Mouse (Mus musculus) cerebellum, adult (tissue): ENCODE results near the gene Pip5k1b.

Source experiments
- ATAC-seq: cut with Nextera tagmentation; 2 replicates; pipeline ENCODE4 v1.9.2; 2017; ENCODE audit warnings: mild to moderate bottlenecking, moderate library complexity, mixed read lengths; ENCODE audit not compliant: insufficient number of reproducible peaks, low FRiP score, low TSS enrichment

Gene Pip5k1b

GRCm38 (mm10) chr19:24315234-24315633, 240.4 kb downstream of the Pip5k1b start:
- ATAC-seq, result no peak; the same call in 1 of the 2 replicates

DNA sequence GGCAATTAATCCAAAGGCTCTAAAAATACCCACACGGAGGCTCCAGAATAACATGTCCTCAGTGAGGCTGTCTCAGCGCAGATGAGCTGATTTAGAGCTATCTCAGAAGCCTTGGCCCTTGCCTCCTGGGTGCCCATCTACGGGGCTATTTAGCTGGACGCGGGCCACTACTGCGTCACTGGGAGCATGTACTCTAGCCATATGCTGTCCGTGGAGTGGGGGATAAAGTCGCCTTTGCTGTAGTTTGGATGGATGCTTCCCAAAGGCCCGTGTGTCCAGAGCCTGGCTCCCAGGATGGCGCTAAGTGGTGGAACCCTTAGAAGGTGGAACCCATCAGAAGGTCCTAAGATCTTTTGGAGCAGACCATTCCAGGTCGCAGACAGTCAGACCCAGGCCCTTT, 241.0 kb downstream of the Pip5k1b start:
- 0 out of 2 replicates have a peak, but pooled peaks have one; percentile 45 for ATAC-seq

DNA sequence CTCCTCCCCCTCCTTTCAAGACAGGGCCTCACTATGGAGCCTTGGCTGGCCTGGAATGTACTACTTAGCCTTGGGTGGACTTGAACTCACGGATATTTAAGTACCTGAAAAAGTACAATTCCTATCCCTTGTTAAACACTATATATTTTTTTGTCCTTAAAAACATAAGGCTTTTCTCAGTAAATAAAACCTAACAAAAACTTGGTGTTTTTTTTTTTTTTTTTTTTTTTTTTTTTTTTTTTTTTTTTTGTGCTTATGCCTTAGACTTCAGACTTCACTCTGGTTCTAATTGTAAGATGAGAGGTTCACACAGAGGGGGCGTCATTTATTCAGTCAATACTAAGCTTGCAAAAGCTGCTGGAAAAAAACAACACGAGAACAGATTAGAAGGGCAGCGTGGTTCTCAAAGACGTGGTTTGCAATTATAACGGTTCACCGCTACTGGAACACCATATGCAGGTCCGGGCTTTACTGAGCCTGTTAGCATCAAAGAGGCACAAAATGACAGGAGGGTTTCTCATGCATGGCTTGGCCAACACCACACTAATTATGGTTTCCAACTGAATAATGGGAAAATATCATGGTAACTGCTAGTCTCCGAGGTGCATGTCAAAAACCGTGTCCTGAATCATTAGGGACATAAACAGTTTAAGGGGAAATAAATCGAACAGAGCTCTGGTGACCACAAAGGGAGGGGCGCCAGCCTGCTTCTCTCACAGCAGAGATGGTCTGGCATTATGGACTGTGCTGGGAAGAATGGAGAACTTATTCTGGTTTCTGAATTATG, 242.9 kb downstream of the Pip5k1b start:
- peak; percentile 37; the same call in 1 of the 2 replicates for ATAC-seq

DNA sequence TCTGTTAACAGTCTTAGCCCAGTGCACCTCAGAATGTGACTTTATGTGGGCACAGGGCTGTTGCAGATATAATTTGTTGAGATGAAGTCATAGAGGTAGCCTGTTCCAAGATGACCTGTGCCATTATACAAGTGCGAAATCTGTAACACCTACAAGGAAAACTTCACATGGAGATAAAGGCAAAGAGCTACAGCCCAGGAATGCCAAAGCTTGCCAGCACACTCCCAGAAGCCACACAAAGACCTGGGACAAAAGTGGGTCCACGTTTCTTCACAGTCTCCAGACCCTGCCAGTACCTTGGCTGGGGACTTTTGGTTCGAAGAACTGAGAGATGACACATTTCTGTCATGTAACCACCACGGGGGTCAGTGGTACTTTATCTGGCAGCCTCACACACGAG, 243.6 kb downstream of the Pip5k1b start:
- no peak for ATAC-seq

DNA sequence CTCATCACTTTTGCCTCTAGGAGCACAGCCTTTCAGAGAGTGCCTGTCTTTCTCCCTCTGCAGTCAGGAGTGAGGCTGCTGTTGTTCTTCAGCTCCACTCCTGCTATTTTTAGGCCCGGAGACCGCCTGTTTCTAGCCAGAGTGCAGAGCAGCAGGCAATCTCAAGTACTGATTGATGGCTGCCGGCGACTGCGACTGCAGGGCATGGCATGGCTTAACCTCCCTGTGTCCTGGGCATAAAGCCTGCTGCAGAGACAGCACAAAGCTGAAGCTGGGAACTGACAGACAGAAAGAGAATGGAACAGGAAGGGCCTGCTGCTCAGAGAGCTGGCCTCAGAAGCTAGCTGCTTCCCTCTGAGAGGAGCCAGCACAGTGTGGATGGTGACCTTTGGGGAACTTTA, 247.4 kb downstream of the Pip5k1b start:
- ATAC-seq, result peak; percentile 84

- no peak for ATAC-seq
These were observed 248.1 kb downstream of the Pip5k1b start for GRCm38 (mm10) chr19:24307271-24308221.

GRCm38 (mm10) chr19:24306351-24306750, 249.3 kb downstream of the Pip5k1b start:
- ATAC-seq, result no peak

DNA sequence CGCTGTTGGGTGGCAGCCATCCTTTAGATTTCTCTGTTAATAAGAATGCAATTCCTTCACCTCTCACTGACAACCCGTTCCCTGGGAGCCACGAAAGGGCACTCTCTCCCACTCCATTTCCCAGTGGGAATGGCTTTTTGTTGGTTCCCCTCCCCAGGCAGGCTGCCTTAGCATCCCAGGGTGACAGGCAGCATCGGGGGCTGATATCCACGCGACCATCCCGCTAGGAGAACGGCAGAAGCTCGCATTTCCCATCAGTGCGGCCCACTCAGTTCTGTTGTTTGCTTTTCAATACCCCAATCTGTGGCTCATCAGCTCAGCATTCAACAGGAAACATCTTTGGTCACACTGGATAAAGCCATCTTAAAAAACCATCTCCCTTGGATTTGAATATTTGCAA, 253.5 kb downstream of the Pip5k1b start:
- no peak for ATAC-seq

GRCm38 (mm10) chr19:24301768-24302148, 253.9 kb downstream of the Pip5k1b start:
- no peak for ATAC-seq

DNA sequence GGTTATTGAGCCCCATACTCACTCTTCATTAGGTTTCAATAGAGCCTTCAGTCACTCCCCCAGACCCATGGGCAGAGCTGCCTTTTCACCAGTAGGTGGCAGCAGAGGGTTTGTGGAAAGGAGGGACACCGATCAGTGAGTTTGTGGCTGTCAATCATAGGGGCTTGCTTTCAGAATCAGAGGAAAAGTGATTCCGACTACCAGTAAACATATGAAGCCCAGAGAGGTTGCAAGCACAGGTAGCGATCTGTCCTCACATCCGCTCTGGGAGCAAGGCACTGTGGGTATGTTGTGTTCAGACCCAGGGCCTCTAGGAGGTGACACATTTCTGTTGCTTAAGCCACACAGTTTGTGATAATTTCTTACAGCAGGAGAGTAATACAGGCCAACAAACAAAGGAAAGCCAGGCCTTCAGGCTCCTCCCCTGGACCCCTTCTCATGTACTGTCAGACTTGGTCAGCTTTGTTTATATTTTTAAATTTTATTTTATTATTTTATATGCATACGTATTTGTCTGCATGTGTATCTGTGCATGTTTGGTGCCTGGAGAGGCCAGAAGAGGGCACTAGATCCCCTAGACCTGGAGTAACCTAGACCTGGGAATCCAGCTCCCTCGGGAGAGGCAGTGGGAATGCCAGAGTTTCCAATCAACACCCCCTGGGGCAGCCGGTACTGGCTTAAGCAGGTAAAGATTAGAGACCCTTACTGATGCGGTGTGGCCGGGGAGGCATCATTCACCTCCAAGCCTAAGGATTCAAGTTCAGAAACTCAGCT, 254.5 kb downstream of the Pip5k1b start:
- peak; percentile 71; the same call in 1 of the 2 replicates for ATAC-seq

- ATAC-seq, result no peak
These were observed 262.1 kb downstream of the Pip5k1b start for GRCm38 (mm10) chr19:24293537-24293936.

GRCm38 (mm10) chr19:24284187-24284586, 271.5 kb downstream of the Pip5k1b start:
- ATAC-seq, result no peak

- ATAC-seq, result no peak
These were observed 274.2 kb downstream of the Pip5k1b start for GRCm38 (mm10) chr19:24281288-24281980.

GRCm38 (mm10) chr19:24280601-24281228, 275.0 kb downstream of the Pip5k1b start, which contains the start of gene Fxn:
Gene Fxn (minus strand): TSS chr19:24280605.
- peak; percentile 85 for ATAC-seq

DNA sequence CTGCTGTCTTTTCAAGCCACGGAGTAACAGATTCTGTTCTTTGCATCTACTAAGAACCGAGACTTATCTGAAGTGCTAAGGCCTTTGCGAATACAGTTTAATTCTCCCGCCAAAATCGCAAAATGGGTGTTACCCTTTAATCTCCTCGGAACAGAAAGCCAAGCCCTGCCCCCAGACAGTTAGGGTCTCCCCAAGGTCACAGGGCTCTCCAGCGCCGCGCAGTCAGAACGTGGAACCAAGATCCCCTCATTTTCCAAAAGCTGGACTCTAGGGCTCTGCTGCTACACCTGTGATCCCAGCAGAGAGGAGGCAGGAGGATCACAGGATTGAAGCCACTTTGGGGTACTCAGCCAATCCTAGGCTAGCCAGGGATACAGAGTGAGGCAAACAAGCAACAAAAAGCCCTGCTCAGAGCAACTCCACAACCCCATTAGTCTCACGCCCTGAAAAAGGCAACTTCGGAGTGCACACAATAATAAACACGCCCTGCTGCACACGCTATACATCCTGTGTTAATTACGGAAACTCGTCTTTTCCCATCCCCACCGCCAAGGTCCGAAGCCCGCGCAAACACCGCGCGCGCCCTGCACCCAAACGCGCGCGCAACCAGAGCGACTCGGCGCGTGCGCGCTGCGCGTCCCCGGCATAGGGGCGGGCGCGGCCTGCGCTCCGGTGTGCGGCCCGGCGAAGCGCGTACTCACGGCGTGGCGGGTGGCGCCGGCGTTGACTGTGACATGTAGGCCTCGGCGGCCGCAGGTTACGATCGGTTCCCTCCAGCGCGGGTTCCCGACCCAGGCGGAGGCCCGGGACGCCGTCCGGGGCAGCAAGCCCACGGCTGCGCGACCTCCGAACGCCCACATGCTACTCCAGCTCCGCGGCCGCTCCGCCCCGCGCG, 275.7 kb downstream of the Pip5k1b start:
- ATAC-seq, result peak; percentile 73

- no peak for ATAC-seq
These were observed 276.8 kb downstream of the Pip5k1b start for GRCm38 (mm10) chr19:24278859-24279258.

GRCm38 (mm10) chr19:24274281-24274680, 281.4 kb downstream of the Pip5k1b start:
- no peak for ATAC-seq

GRCm38 (mm10) chr19:24271746-24272426, 283.8 kb downstream of the Pip5k1b start:
- peak; percentile 93 for ATAC-seq
